Mouse (Mus musculus): ENCODE results near the gene Nlrc5.
"Not testable (repeated sequence)": the region's sequence is repeated elsewhere in the genome, so short reads cannot be mapped to it uniquely, and the experiment has no call there.

The Nlrc5 gene

DNA sequence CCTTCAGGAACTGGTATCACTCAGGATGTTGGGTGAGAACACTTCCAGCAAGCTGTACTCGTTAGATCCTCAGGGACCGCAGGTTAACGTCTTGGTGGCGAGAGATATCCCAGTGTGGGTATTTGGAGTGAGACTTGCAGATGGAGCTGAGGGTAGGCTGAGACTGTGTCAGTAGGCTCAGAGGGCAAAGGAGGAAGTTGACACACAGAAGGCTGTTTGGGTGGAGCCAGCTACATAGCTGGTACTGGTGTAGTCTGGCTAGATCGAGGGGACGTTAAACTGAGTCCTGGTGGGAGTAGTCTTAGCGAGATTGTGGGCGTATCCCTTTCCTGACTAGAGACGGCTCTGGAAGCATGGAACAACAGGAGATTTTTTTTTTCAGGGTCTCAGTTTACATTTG is 16.1 kb upstream of the Nlrc5 start:
- DNase-seq (ENCODE audit: low read depth, low spot score): no peak

- DNase-seq (ENCODE audit: low read depth, low spot score): peak; percentile 54
Measured at GRCm38 (mm10) chr8:94422270-94422669, 11.9 kb upstream of the Nlrc5 start.

DNA sequence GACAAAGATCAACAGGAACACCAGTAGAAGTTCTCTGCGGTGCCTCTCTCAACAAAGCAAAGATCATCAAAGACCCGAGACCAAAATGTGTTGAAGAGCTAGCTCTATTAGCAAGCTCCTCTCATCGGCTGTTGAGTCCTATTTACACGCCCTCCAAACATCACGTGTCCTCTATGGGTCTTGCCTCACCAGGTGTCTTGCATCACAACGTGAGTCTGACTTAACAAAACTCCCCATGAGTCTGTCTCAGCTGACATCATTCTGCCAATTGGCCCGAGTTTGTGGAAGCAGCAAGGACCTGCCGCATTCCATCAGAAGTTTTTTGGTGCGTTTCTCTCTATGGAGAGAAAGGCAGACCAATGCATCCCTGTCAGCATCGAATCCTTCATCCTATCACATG is 6.2 kb upstream of the Nlrc5 start:
- DNase-seq (ENCODE audit: low read depth, low spot score): peak; percentile 58

DNA sequence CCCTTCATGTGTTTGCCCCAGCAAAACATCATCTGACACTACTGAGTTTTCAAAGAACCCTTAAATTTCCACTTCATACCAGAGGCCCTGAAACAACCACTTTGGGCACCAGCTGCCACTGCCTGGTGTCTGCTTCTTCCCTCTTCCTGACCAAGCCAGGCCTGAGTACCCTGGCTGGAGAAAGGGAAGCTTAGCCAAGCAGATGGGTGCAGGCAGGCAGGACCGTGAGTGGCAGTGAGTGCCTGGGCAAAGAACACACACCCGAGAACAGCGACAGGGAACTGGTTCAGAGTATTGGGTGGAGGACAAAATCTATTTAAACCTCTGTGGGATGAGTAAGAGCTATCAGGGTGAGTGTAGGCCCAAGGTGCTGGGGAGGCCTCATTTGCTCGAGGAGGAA is 5.7 kb upstream of the Nlrc5 start:
- DNase-seq (ENCODE audit: low read depth, low spot score): no peak

GRCm38 (mm10) chr8:94429376-94429775 is 4.8 kb upstream of the Nlrc5 start:
- DNase-seq (ENCODE audit: low read depth, low spot score): no peak

- no peak for DNase-seq (ENCODE audit: low read depth, low spot score)
Measured at GRCm38 (mm10) chr8:94432212-94432611, 1.9 kb upstream of the Nlrc5 start.

- DNase-seq (ENCODE audit: low read depth, low spot score): no peak
Measured at GRCm38 (mm10) chr8:94434958-94435357, 802 bp downstream of the Nlrc5 start.

- no peak for DNase-seq (ENCODE audit: low read depth, low spot score)
Measured at GRCm38 (mm10) chr8:94435397-94436111, 1.4 kb downstream of the Nlrc5 start.

DNA sequence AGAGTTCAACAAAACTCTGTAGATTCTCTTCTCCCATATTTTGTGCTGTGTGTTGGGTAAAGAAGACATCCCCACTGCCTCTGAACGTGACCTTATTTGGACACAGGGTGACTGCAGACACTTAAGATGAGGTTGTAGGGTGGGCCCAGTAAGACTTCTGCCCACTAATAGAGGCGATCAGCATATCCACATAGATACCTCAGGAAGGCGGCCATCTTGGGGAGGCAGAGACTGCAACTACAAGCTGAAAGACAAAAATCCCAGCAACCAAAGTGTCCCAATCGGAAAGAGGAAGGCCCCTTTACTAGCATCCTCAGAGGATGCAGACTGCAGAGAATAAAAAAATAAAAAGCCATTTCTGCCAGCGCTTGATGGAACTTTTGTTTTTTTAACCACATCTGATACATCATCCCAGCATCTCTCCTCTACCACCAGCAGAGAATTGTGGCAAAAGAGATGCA is 2.0 kb downstream of the Nlrc5 start:
- peak; percentile 52 for DNase-seq (ENCODE audit: low read depth, low spot score)

GRCm38 (mm10) chr8:94436900-94437299 is 2.7 kb downstream of the Nlrc5 start:
- peak; percentile 43 for DNase-seq (ENCODE audit: low read depth, low spot score)

- DNase-seq (ENCODE audit: low read depth, low spot score): no peak
Measured at GRCm38 (mm10) chr8:94438659-94439058, 4.5 kb downstream of the Nlrc5 start.

GRCm38 (mm10) chr8:94439691-94440090 is 5.5 kb downstream of the Nlrc5 start:
- no peak for DNase-seq (ENCODE audit: low read depth, low spot score)

- no peak for DNase-seq (ENCODE audit: low read depth, low spot score)
Measured at GRCm38 (mm10) chr8:94440389-94440788, 6.2 kb downstream of the Nlrc5 start.

DNA sequence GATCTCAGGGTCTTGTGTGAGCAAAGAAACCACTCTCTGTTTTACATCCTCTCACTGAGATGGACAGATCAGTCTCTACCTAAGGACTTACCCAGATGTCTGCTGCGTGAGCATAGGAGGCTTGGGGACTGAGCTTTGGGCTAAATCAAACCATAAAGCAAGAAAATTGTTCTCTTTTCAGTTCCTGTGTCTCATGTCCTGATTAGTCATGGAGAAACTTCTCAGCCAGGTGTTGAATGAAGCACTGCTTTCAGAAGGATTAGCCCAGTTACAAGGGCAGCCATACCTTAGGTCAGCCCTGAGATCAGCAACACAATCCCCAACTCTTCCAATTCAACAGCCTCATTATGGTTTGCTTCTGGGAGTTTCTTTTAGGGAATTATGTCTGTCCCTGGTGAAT is 7.5 kb downstream of the Nlrc5 start:
- no peak for DNase-seq (ENCODE audit: low read depth, low spot score)

DNA sequence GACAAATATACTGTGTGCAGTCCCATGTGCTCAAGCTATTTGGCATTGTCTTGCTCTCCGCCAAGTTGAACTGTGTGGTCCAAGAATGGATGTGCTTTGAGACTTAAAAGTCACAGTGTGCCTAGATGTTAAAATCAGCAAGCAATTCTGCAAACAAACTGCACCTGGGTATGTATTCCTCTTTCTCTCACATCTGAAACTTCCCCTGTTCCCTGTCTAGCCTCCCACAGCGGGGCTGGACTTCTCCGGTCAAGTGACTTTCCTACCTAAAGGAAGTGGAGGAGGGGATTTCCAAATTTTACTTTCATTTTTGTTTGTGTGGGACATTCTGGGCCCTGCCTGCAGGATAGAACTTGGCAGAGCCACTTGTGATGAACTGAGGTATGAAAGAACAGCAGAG is 9.0 kb downstream of the Nlrc5 start:
- peak; percentile 48 for DNase-seq (ENCODE audit: low read depth, low spot score)

DNA sequence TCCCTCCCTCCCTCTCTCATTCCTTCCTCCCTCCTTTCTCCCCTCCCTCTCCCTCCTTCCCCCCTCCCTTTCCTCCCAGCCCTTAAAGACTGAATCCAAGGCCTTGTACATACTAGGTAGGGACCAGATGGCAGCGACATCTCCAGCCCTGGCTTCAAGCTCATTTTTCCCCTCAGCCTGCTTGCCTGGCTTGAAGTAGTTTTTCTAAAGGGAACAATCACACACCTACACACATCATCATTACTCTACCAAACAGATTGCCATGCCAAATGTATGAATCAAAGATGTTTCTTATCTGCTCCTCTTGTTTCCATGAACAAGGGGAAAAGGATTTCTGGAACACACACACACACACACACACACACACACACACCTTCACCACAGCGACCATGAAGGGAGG is 10.3 kb downstream of the Nlrc5 start:
- DNase-seq (ENCODE audit: low read depth, low spot score): no peak

DNA sequence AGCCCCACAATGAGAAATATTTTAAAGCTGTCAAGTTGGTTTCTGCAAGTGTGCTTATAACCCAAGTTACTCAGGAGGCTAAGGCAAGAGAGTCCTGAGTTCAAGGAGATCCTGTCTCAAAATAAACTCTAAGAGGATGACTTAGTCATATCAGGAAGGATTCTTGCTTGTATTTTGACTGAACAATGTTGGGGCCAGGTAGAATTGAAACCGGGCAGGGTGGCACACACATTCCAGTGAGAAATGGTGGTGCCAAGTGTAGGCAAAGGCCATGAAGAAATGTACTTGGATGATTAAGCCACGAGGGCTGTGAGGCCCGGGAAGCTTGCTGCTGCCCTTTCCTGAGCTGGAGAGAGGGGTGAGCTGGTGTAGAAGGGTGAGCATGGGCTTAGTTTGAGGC is 13.0 kb downstream of the Nlrc5 start:
- no peak for DNase-seq (ENCODE audit: low read depth, low spot score)

DNA sequence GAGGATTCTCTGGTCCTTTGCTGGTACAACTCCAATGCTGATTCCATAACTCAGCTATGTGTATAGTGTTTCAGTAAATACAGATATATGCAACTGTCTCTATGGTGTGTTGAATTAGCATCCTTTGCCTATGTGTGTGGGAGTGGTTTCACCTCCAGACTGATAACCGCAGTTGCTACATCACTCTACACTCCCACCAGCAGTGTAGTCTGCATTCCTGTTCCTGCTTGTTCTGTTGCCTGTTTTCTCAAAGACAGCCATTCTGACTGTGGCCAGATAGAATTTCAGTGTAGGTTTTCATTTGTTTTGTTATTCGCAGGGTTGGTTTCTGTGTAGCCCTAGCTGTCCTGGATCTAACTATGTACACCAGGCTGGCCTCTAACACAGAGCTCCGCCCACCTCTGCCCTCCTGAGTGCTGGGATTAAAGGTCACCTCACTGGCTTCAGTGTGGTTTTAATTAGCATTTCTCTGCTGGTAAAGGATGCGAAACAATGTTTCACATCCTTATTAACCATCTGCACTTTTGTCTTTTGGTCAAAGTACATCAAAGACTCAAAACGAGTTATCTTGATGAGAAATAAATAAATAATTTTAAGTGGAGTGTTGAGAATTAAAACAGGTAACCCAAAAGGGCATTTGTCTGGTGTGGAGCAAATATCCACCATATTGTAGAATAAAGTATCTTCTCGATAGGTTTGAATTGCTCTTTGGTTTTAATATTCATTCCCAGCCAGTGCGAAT is 13.6 kb downstream of the Nlrc5 start:
- peak; percentile 57 for DNase-seq (ENCODE audit: low read depth, low spot score)

DNA sequence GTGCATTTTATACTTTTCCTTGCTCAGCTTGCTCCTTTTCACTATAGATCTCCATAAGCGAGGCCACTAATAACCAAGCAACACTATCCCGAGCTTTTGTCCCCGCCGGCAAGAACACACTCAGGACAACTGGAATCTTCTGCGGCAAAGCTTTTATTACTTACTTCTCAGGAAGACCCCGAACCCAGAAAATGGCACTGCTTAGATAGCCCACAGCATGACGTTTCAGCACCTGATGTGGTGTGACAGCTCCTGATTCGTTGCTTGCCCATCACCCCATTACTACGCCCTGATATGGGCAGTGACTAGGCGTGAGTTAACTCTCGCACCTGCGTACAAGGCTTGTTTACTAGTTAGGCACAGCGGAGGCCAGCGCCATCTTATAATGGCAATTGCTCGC is 18.8 kb downstream of the Nlrc5 start:
- not testable (repeated sequence) for DNase-seq (ENCODE audit: low read depth, low spot score)

GRCm38 (mm10) chr8:94453868-94454488 is 19.8 kb downstream of the Nlrc5 start:
- peak; percentile 85 for DNase-seq (ENCODE audit: low read depth, low spot score)

- DNase-seq (ENCODE audit: low read depth, low spot score): no peak
Measured at GRCm38 (mm10) chr8:94454905-94455304, 20.7 kb downstream of the Nlrc5 start.

GRCm38 (mm10) chr8:94456071-94456470 is 21.9 kb downstream of the Nlrc5 start:
- DNase-seq (ENCODE audit: low read depth, low spot score): no peak

- peak; percentile 68 for DNase-seq (ENCODE audit: low read depth, low spot score)
Measured at GRCm38 (mm10) chr8:94458567-94458966, 24.4 kb downstream of the Nlrc5 start.
